Mouse (Mus musculus) erythroblast, adult 5-6 weeks (primary cell): ENCODE results near the gene Epha8. TPM values are rescaled to one million over a fixed set of nuclear protein-coding genes. Genes with fewer than 3 reads are reported as not detected.

Experiments used
- ATAC-seq: replicated peaks from 2 replicates; pipeline ENCODE4 v1.8.0; 2016; ENCODE audit warnings: moderate number of reproducible peaks, mild to moderate bottlenecking, moderate TSS enrichment, inconsistent platforms; ENCODE audit not compliant: poor library complexity, low FRiP score, severe bottlenecking
- total RNA-seq, 2 experiments: library from RNA; stranded (forward) in 1 of 2; stranded (reverse) in 1 of 2; fragments of 150-400 nt in 1 of 2; fragments of 200-764, 138-1000 nt in 1 of 2; gene quantifications; 2 replicates each; pipeline versions ENCODE4 v1.2.3 to v1.2.4; 2015 to 2017; ENCODE audit warnings: low replicate concordance in 2 of 2

The Epha8 gene
- not detected in 2 replicates for total RNA-seq (2015; ENCODE audit: low replicate concordance)
- not detected in 2 replicates for total RNA-seq (2017; ENCODE audit: low replicate concordance)

DNA sequence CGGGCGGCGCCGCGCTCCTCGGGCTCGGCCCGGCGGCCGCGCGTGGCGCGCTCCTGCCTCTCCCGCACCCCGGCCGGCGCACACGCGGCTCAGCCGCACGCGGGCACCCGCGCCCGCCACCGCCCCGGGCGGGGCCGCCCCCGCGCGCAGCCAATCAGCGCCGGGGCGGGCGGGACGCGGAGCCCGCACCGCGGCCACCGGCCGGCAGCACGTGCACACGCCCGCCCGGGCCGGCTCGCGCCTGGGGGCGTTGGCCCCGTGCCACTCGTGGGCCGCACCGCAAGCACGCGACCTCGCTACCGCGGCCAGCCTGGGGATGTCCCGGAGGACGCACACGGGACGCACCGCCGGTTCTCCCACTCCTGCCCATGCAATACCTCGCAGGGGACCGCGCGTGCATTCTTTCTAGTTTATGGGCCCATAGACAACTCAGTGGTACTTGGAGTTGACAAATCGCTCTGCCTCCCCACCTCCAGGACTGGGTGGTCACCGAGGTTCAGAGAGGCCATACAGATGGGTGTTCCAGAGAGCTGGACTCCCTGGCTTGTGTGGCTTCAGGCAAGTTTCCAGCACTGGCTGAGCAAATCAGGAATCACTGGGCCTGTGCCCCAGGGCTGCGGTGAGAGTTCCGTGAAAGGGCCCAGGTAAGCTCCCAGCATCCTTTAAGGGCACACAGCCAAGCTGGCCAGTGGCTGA lies at the start of gene Epha8:
TSS of gene Epha8 (minus strand) at position 66 of the 696 bp plus-strand sequence.
- ATAC-seq = no peak

DNA sequence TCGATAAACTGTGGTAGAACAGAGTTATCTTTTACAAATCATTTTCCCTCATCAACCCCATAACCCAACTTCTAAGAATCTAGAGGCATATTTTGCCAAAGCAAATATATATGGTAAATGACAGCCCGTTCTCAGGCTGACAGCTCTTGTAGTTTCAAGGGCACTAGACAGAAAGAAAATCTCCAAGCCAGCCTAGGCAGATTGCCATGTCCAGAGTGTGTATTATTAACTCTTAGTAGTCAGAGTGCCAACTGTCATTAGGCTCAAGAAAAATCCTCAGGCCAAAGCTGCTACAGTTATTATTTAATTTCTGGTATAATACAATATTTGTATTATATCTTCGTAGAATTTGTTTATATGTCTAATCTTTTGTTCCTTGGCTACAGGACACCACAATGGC lies 45.2 kb upstream of the Epha8 start:
- ATAC-seq = no peak

- ATAC-seq = no peak
Measured at GRCm38 (mm10) chr4:137001020-137001419, 44.4 kb upstream of the Epha8 start.

- no peak for ATAC-seq
Measured at GRCm38 (mm10) chr4:136998371-136998770, 41.8 kb upstream of the Epha8 start.

DNA sequence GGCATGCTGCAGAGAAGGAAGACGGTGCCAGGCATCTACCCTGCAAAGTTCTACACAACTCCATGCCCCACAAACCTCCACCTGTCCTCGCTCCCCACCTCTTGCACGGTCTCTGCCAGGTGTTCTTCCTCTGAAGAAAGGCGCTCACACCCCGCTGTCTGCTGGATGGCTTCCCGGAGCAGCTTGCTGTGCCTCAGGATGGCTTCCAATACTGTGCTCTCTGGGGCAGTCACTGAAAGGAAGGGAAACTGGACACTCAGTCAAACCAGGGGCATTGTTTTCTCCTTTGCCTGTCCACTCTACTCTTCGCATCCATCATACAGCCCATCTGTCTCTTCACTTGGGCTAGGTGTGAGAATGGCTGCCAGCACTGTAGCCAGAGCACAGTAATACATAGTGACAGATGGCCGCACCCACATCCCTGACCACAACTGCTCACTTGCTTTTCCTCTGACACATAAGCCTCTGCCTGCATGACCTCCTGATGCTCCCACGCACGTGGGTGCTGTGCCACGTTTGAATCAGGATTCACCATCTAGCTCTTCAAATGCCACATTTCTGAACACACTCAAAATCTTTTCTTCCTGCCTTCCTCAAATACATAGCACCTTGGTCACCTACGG lies 41.2 kb upstream of the Epha8 start:
- no peak for ATAC-seq

GRCm38 (mm10) chr4:136996933-136997332 lies 40.3 kb upstream of the Epha8 start:
- ATAC-seq = no peak

GRCm38 (mm10) chr4:136995361-136995760 lies 38.7 kb upstream of the Epha8 start:
- ATAC-seq = no peak

- ATAC-seq = no peak
Measured at GRCm38 (mm10) chr4:136981993-136982695, 25.5 kb upstream of the Epha8 start.

DNA sequence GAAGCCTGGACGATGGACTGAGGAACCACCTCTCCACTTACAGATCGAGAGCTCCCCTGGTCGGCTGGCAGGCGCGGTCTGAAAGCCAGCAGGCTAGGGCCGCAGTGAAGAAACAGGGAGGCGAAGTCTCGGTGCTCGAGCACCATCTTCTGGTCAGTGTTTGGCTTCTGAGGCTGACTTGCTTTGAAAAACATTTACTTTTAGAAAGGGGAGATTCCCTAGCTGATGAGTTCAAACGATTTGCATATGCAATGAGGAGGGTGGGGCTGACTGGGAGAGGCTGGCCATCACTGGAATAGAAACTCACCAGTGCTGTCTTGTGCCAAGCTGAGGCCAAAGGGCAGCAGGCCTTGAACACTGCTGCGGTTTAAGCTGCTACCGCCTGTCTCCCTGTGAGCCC lies 24.7 kb upstream of the Epha8 start:
- no peak for ATAC-seq

DNA sequence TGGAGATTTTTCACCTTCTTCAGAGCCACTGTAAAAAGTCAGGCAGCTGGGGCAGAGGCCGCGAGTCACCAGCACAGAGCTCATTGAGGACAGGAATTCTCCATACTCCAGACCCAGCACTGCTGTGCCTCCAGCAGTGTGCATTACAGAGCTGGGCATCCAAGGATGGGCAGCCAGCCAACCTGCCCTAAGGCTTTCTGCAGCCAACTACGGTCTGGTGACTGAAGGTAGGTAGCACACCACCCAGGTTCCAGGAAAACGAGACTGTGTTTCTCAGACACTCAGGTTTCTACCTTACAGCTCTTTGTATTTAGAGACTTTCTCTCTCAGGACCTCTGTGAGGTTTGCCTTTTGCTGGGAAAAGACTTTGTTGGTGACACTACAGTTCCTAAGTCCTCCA lies 24.3 kb upstream of the Epha8 start:
- no peak for ATAC-seq

DNA sequence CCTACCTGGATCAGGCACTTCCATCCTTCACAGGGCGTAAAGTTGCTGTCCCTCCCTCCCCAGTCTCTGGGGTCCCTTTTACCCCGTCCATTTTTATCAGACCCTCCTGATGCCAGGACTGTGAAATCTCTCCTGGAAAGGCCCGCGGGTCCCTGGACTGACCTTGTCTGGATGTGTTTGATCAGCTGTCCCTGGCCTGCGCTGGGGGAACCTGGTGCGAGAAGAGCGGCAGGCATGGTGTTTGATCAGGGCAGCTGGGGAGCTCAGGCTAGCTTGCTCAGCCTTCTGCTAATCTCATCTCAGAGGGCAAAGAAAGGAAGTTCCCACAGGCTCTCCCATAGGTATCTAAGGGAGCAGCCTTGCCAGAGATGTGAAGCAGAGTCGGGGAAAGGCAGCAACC lies 20.6 kb upstream of the Epha8 start:
- ATAC-seq = no peak

- 0 out of 2 replicates have a peak, but pooled peaks have one; percentile 50 for ATAC-seq
Measured at GRCm38 (mm10) chr4:136970939-136971338, 14.3 kb upstream of the Epha8 start.

GRCm38 (mm10) chr4:136969503-136970276 lies 13.1 kb upstream of the Epha8 start:
- no peak for ATAC-seq

DNA sequence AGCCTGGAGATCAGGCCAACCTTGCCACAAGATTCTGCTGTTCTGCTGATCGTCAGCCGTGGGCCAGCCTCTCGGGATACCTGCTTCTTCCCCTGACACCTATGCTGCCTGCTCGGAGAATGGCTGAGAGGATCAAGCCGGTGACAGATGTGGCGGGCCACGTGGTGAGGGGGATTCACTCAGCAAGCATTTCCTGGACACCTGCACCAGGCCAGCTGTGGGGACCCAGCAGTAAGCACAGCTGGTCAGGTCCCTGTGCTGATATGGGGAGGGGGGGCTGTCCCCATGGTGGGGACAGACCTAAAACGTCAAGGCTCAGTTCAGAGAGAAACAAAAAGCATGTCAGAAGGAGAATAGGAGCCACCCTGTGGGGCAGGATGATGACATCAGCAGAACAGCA lies 12.5 kb upstream of the Epha8 start:
- no peak for ATAC-seq

DNA sequence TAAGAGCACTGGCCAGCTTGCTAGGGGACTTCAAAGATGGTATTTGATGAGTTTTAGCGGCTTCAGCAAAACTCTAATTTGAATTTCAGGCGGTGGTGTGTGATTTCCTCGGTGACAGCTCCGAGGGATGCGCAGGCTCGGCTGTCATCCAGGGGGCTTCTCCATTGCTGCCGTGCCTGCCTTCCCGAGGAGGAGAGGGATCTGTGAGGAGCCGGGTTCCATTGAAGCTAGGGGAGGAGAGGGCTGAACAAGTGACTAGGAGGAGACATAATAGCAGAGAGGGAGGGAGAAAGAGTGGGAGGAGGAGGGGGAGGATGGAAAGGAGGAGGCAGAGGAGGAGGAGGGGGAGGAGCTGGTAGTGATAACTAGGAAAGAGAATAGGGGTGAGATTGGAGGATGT lies 10.9 kb upstream of the Epha8 start:
- ATAC-seq = no peak

DNA sequence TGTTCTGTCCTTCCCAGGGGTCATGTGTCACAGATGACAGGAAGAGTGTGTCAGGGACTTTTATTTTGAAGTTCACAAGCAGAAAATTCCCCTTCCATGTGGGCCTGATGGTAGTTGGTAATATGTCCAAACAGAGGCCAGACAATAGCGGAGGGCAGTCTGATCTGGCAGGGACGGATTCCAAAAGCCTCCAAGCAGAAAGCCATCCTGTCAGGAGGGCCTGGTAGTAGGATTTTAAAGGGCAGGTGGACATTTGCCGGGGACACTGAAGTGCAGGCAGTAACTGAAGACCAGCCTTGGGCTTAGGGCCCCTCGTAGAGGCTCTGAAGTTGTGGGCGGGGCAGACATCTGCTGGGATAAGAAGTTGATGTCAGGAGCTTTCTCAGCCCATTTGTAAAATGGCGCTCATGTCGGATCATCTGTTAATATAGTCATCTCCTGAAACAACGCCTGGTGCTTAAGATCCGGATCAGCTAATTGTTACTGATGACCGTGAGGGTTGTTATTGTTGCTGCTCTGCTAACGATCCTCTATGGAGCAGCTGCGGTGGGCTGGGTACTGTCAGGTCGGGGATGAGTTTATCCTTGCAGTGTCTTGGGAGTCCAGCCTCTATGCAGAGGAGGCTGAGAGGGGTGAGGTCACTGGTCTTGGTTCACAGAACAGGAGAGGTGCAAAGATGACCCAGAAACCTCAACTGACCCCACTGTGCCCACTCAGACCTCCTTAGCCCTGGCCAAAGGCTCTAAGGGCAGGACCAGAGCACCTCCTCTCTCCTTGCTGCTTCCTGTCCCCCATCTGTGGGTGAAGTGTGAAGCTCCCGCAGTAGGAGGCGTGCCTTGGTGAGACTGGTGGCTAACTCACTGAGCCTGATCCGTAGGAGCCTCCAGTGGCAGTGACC lies 10.1 kb upstream of the Epha8 start:
- no peak for ATAC-seq

- ATAC-seq = no peak
Measured at GRCm38 (mm10) chr4:136964990-136965421, 8.4 kb upstream of the Epha8 start.

DNA sequence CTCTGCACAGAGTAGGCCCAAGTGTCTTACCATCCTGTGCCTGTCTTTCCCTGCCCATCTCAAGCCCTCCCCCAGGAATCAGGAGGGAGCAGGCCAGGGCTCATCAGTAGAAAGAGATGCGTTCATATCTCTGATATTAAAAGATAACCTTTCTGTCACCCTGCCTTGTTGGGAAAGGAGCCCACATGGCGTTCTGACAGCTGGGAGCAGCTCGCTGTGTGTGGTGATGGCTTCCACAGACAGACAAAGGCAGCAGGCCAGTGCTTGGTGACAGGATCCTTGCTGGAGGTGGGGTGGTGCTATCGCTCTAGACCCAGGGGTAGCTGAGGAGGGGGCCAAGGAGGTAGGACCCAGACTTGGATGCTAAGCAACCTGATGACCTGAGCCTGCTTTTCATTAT lies 5.8 kb upstream of the Epha8 start:
- no peak for ATAC-seq

- ATAC-seq = no peak
Measured at GRCm38 (mm10) chr4:136961642-136962285, 5.1 kb upstream of the Epha8 start.
